Mouse (Mus musculus): ENCODE results near the gene Zfp646. TPM values are rescaled to one million over a fixed set of nuclear protein-coding genes. Genes with fewer than 3 reads are reported as not detected.

The Zfp646 gene
- polyA plus RNA-seq, 1 experiment from 2014 or later: 13.8 TPM

DNA sequence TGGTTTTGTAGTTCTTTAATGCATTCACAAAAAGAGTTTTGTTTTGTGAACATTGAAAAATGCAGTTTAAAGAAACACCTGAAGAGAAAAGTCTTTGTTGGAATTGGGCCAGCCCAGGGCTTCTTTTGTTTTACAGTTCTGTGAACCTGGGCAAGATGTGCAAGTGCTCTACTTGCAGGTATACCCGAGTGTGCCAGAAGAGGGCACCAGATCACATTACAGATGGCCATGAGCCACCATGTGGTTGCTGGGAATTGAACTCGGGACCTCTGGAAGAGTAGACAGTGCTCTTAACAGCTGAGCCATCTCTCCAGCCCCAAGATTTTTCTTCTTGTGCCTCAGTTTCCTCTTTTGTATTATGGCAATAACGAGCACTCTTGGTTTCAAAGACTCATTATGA, 42.2 kb downstream of the Zfp646 start:
- DNase-seq (ENCODE audit: low spot score): peak; percentile 67

DNA sequence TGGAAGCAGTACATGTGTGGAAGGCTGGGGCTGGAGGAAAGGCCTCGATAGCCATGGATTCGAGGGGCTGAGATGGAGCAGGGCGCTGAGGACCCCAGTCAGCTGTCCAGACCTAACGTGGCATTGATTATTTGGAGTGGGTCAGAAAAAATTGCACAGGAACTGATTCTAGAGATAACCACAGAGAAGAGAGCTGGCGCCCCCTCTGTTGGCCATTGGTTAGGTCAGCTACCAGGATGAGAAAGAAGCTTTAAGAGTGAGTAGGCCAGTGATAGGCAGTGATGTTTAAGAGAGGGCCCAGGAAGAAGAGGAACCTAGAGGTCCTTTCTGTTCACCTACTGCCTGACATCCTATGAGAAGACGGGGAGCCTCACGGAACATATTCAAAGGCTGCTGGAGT, 43.3 kb downstream of the Zfp646 start:
- no peak for DNase-seq (ENCODE audit: low spot score)

DNA sequence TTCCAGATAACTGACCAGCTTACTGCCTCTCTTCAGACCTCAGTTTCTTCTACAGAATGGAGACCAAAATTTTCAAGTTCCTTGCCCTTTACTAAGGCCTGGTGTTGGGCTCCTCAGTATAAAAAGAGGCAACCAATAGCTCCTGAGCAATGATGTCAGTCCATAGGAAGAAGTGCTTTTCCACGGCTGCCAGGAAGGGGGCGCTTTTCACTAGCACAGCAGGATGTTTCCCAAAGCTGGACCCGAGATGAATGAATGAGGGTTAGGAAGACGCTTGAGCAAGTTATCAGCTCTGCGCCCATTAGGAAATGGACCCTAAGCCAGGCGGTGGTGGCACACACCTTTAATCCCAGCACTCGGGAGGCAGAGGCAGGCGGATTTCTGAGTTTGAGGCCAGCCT, 45.5 kb downstream of the Zfp646 start:
- no peak for DNase-seq (ENCODE audit: low spot score)

DNA sequence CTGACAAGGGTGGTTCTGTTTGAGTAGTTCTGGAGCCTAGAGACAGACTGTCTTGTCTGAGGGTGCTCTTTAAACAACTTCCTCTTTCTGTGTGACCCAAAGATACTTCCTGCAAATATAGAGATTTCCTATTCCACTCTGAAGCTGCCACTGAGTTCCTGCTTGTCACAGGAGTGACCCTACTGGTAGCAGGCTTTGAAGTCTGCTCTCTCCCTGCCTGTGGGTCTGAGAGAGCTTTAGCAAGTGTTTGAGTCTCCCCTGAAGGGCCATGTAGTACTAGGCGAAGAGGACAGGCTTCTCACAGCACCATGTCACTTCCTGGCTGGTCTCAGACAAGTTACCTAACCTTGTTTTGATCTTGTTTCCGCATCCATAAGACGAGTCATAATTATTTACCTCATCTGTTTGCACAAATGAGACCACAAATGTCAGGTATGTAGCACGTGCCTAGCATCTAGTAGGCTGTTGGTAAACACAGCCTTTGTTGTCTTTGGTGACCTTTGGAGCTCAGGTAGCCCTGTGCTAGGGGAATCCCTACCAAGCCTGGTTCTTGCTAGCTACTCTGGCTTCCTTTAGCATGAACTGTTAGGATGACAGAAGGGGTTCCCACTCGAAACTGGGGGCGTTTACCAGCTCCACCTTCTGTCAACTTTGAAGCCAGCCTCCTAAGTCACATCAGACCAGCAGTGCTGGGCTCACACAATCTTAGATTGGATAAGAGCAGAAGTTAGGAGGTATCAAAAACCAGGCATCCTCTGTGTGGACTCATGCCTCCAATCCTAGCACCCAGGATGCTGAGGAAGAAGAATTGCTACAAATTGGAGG, 46.6 kb downstream of the Zfp646 start:
- DNase-seq (ENCODE audit: low spot score): no peak

DNA sequence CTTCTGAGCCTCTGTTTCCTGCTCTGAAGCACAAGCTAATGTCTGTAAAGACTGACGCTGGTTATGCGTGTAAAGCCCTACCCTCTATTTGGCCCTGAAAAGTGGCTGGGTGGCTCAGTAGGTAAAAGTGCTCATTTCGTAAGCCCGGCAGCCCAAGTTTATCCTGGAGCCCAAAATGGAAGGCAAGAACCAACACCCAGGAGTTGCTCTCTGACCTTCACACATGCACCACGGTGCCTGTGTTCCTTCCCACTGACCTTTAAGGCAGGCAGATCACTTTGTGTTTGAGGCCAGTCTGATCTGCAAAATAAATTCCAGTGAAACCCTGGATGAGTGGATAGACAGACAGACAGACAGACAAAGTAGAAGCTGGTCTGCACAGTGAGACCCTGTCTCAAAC, 47.7 kb downstream of the Zfp646 start:
- no peak for DNase-seq (ENCODE audit: low spot score)

DNA sequence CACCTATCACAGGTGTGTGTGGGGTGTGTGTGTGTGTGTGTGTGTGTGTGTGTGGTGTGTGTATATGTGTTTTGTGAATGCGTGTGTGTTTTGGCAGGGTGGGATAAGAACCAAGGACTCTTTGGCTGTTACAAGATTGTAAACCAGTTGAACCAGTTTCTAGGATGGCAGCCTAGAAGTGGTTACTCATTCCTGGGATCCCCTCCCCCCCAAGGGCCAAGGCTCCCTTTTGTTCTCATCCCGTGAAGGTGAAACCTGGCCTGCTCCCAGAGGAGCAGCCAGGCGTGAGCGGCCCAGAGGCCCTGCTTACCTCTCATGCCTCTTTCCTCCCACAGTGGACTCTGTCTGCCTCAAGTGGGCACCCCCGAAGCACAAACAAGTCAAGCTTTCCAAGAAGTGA, 49.2 kb downstream of the Zfp646 start:
- no peak for DNase-seq (ENCODE audit: low spot score)

DNA sequence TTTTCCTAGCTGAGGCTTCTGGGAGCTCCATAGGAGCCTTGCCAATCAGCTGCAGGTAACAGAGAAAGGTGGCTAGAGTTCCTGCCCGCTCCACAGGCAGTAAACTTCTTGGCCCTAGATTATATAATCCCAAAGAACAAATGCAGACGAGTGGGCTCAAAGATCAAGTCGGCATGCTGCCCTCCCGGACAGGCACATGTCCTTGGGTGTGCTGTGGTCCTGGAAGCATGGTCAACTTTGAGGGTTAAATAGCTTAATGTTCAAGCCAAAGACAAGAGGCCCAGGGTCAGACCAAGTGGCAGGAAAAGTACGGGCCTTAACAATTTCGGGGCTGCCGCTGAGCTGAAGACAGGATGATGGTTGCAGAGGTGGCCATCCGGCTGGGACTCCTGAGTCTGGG, 50.0 kb downstream of the Zfp646 start:
- DNase-seq (ENCODE audit: low spot score): no peak

DNA sequence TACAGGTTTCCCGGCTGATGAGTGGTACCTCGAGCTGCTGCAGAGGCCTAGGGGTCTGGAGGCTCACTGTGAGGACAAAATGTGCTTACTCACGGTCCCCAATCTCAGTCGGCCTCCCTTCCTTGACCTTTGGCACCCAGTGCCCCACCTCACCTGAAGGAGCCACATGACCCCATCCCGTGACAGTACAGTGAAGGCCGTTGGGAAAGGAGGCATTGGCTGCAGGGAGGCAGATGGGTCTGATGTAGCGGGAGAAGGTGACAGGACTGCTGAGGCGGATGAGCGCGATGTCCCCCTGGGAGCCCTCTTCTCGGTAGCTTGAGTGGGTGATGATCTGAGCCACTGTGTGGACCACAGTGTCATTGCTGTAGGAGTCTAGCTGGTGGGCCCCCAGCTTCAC, 50.8 kb downstream of the Zfp646 start:
- no peak for DNase-seq (ENCODE audit: low spot score)

DNA sequence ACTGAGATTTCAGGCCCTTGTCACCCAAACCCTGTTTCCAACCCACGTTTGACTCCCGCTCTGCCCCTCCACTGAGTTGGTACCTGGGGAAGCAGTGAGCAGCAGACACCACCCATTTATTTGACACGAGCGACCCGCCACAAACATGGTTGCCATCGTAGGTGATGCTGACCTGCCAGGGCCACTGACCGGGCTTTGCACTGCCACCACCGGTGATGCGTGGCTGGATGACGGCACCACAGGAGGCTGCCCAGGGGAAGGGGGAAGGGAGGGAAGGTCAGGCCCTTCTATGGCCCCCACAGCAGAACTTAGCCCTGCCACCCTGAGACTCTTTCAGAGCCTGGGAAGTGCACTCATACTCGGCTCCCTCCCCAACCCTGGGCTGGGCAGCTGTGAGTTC, 51.7 kb downstream of the Zfp646 start:
- no peak for DNase-seq (ENCODE audit: low spot score)

DNA sequence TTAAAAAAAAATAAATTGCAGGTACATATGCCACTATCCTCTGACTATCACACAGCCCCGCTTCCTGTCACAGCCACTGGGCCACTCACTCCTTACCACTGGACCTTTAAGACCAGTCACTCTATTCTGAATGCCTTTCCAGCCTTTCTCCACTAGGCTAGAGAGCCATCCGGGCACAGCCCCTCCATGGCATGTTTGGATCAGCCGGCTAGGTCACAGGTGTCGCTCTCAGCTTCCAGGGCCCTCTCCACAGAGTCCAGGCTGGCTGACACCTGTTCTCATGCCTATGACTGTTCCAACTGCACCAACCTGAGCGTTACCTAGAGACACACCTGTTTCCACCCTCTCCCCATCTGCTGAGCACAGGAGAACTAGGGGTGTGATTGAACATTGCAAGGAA, 52.6 kb downstream of the Zfp646 start:
- DNase-seq (ENCODE audit: low spot score): no peak

DNA sequence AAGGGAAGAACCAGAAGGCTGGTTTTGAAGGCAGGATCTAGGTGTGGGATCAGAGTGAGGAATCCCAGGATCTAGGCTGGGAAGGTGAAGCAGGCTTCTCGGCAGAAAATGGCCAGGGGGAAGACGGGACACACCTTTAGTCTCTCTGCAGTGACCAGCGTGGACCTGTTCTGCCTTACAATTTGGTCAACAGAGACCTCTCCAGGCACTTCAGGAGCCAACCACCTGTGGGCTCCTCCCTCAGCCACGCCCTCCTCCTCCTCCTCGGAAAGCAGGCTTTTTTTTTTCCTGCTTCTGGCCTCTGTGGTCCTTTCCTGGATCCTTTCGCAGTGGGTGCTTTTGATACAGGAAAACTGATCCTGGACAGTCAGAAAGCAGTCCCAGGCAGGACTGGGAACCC, 53.9 kb downstream of the Zfp646 start, which contains the start of gene Prss8:
Gene Prss8 (minus strand): TSS at position 182 of the 400 bp plus-strand sequence.
- no peak for DNase-seq (ENCODE audit: low spot score)

DNA sequence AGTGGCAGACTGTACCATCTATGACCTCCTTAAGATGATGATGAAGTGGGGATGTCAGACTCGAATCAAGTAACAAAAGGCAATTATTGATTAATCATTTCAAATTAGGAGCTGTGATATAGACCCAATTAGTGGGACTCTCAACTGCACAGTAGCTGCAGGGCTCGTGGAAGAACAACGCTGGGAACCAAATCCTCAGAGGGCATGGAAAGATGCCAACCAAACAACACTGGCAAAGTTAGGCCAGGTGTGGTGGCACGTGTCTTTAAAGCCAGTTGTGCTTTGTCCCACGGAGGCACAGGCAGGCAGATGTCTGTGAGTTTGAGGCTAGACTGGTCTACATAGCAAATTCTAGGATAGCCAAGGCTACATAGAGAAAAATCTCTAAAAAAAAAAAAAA, 54.6 kb downstream of the Zfp646 start:
- no peak for DNase-seq (ENCODE audit: low spot score)

DNA sequence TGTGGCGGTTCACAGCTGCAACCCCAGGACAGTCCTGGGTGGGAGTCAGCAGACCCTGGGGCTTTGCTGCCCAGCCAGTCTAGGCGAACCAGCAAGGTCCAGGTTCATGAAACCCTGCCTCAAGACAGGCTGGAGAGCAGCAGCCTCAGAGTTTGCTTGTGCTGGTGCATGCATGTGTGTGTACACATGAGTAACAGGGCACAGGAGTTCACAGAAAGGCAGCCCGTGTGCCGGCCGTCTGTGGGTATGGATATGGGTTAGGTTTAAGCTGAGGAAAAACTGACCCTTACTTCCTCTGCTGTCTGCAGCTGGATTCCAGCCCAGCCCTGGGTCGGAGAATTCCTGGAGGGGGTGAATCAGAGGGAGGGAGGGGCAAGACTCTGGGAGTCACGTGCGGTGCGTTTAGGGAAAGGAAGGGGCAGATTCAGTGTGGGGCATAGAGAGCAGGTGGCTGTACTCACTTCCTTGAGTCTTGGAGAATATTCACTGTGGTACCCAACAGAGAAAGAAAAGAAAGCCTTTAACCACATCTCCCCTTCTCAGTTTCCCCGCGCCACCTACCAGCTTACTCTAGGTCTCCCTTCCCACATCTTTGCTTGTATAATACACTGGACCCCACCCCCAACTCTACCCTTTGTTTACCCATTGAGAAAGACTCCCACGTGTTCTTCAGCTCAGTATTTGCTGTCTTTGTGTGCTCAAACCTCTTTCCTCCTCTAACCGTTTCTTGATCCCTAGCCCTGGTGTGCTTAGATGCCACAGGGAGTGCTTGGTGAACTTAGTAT, 55.5 kb downstream of the Zfp646 start:
- no peak for DNase-seq (ENCODE audit: low spot score)

DNA sequence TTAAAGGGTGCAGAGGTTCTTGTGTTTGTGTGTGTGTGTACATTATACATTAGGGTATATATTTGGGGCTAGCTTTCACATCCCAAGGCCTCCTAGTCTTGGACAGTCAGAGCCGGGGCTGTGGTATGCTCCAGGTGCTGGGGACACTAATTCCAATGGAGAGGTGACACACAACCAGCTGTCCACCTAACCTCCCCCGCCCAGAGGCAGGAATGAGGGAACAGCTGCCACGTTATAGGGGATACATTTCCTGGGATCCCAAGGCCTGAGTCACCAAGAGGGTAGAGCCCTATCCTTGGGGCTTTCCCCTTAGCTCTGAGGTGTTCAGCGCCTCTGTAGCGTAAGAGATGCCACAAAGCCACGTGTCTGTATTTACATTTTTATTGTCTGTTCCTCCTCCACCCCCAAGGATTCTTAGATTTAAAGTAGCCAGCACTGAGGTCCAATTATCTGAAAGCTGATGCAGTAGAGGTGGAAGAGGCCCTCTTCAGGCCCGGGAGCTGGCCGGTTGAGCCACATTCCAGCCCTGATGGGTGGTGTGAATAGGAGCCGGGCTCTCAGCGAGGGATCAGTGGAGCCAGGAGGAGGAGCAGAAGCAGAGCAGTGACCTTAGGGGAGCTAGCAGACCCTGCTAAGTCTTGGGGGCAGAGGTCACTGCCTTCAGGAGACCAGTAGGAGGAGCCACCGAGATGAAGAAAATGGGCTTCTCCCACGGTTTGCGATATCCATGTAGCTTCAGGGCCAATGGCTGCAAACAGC, 56.4 kb downstream of the Zfp646 start:
- no peak for DNase-seq (ENCODE audit: low spot score)

DNA sequence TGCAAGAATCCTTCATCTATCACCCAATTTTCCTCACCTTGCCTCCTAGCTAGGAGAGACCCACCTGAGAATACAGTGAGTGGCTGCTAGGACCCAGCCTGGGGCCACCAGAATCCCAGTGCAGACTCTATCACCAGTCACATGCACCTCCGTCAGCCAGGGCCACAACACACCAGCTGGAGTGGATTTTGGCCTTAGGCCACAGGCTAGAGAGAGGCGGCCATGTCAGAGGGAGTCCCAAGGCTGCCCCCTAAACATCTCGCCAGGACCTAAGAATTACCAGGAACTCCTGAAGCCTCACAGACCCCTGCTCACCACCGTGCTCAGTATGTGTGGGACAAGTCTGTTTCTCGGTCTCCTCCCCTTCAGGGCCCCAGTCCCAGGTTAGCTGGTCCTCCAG, 58.1 kb downstream of the Zfp646 start:
- DNase-seq (ENCODE audit: low spot score): no peak

DNA sequence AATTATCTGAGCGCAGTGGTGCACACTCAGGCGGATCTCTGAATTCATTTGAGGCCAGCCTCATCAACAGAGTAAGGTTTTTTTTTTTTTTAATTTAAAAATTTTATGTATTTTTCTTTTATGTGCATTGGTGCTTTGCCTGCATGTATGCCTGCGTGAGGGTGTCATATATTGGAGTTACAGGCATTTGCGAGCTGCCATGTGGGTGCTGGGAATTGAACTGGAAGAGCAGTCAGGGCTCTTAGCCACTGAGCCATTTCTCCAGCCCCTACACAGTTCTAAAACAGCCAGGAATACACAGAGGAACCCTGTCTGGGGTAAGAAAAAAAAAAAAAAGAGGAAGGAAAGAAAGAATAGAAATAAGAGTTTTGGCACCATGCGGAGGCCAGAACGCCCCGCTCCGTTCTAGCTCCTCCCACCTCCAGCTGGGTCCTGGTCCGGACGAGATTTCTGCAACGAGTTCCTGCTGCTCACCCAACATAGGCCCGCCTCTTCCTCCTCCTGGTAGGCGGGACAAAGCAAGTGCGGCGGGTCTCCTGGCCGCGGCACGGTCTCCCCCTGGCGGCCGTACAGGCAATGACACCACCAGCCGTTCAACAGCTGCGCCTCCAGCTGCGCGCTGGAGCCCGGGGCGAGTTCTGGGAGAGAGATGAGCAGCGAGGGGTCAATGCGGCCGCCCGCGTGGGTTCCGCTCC, 59.2 kb downstream of the Zfp646 start:
- peak; percentile 96 for DNase-seq (ENCODE audit: low spot score)

Other genes starting within 250 kb of the Zfp646 start
- gene Bcl7c, start 167.3 kb upstream of the Zfp646 start, polyA plus RNA-seq (2015; fragmentation: Nextera tagmentation; extraction: Ambion mirVana): 98.1 and 112 TPM in 2 replicates
- gene Ctf1, start 163.5 kb upstream of the Zfp646 start, polyA plus RNA-seq (2015; fragmentation: Nextera tagmentation; extraction: Ambion mirVana): 13.1 and 13.5 TPM in 2 replicates
- gene Ctf2, start 144.1 kb upstream of the Zfp646 start, polyA plus RNA-seq (2015; fragmentation: Nextera tagmentation; extraction: Ambion mirVana): 0.06 TPM in 1 of 2 replicates, not detected in the other
- 1.6 and 1.7 TPM in 2 replicates for gene Fbxl19, start 131.7 kb upstream of the Zfp646 start, polyA plus RNA-seq (2015; fragmentation: Nextera tagmentation; extraction: Ambion mirVana)
- 16.1 TPM in 2 replicates for gene Orai3, start 106.4 kb upstream of the Zfp646 start, polyA plus RNA-seq (2015; fragmentation: Nextera tagmentation; extraction: Ambion mirVana)
- 18.2 and 21.1 TPM in 2 replicates for gene Setd1a, start 99.6 kb upstream of the Zfp646 start, polyA plus RNA-seq (2015; fragmentation: Nextera tagmentation; extraction: Ambion mirVana)
- gene Gm49388, start 90.6 kb upstream of the Zfp646 start, polyA plus RNA-seq (2015; fragmentation: Nextera tagmentation; extraction: Ambion mirVana): not detected in 2 replicates
- 8.7 and 10.4 TPM in 2 replicates for gene Hsd3b7, start 75.6 kb upstream of the Zfp646 start, polyA plus RNA-seq (2015; fragmentation: Nextera tagmentation; extraction: Ambion mirVana)
- 48.9 and 50.5 TPM in 2 replicates for gene Stx4a, start 51.9 kb upstream of the Zfp646 start, polyA plus RNA-seq (2015; fragmentation: Nextera tagmentation; extraction: Ambion mirVana)
- 0.19 and 0.49 TPM in 2 replicates for gene Stx1b, start 51.7 kb upstream of the Zfp646 start, polyA plus RNA-seq (2015; fragmentation: Nextera tagmentation; extraction: Ambion mirVana)
- 22.0 and 26.2 TPM in 2 replicates for gene Zfp668, start 607 bp downstream of the Zfp646 start, polyA plus RNA-seq (2015; fragmentation: Nextera tagmentation; extraction: Ambion mirVana)
- 0.39 and 0.57 TPM in 2 replicates for gene Prss53, start 14.7 kb downstream of the Zfp646 start, polyA plus RNA-seq (2015; fragmentation: Nextera tagmentation; extraction: Ambion mirVana)
- gene Gm21974, start 19.2 kb downstream of the Zfp646 start, polyA plus RNA-seq (2015; fragmentation: Nextera tagmentation; extraction: Ambion mirVana): not detected in 2 replicates
- 47.0 and 54.5 TPM in 2 replicates for gene Vkorc1, start 19.4 kb downstream of the Zfp646 start, polyA plus RNA-seq (2015; fragmentation: Nextera tagmentation; extraction: Ambion mirVana)
- gene Bckdk, start 27.9 kb downstream of the Zfp646 start, polyA plus RNA-seq (2015; fragmentation: Nextera tagmentation; extraction: Ambion mirVana): 80.5 and 87.0 TPM in 2 replicates
- gene Kat8, start 36.3 kb downstream of the Zfp646 start, polyA plus RNA-seq (2015; fragmentation: Nextera tagmentation; extraction: Ambion mirVana): 40.7 and 43.0 TPM in 2 replicates
- 2.9 and 3.3 TPM in 2 replicates for gene Prss8, start 53.9 kb downstream of the Zfp646 start, polyA plus RNA-seq (2015; fragmentation: Nextera tagmentation; extraction: Ambion mirVana)
- gene Prss36, start 70.5 kb downstream of the Zfp646 start, polyA plus RNA-seq (2015; fragmentation: Nextera tagmentation; extraction: Ambion mirVana): 7.8 and 11.1 TPM in 2 replicates
- 178 and 286 TPM in 2 replicates for gene Fus, start 91.2 kb downstream of the Zfp646 start, polyA plus RNA-seq (2015; fragmentation: Nextera tagmentation; extraction: Ambion mirVana)
- 372 and 387 TPM in 2 replicates for gene Pycard, start 117.6 kb downstream of the Zfp646 start, polyA plus RNA-seq (2015; fragmentation: Nextera tagmentation; extraction: Ambion mirVana)
- gene Trim72, start 127.7 kb downstream of the Zfp646 start, polyA plus RNA-seq (2015; fragmentation: Nextera tagmentation; extraction: Ambion mirVana): not detected in 2 replicates
- 1.2 and 1.4 TPM in 2 replicates for gene Itgam, start 186.4 kb downstream of the Zfp646 start, polyA plus RNA-seq (2015; fragmentation: Nextera tagmentation; extraction: Ambion mirVana)
- gene Gm49368, start 186.5 kb downstream of the Zfp646 start, polyA plus RNA-seq (2015; fragmentation: Nextera tagmentation; extraction: Ambion mirVana): not detected in 2 replicates

Data from thymus, postnatal 0 days (tissue).